ENCODE assay signal across 28 mouse cellular contexts in the genomic region with DNA sequence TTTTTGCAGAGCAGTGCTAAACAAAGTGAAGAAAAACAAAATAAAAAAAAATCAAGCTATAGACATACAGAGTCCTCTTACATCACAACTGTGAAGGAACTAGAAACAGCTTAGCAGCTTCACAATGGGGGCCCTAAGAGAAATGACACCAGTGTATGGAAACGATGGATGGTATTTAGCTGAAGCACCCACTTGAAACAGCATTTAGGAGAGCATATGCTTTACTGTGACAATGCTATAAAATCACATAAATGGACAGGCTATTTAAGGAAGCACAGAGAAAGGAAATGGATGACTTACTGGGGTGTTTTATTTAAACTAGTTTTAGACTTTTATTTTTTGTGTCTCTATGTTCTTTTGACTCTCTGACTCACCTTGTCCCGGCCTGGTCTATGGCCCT. TPM values are rescaled to one million over a fixed set of nuclear protein-coding genes. Genes with fewer than 3 reads are reported as not detected.
"Had no signal": no experiment of that assay in that cellular context is flagged by ENCODE, and none has a peak within 500 bp of the region (broad histone marks: within the 10 kb centered on the region; RNA-seq: fewer than 3 reads in every experiment).

No protein-coding gene starts in this region.

- H3K4me1 ChIP-seq: heart, embryonic 10.5 days; hindbrain, embryonic 10.5 days; hindbrain, embryonic 12.5 days; intestine, embryonic 15.5 days; liver, embryonic 13.5 days; liver, embryonic 15.5 days had no signal

- H3K4me2 ChIP-seq: heart, embryonic 12.5 days; hindbrain, embryonic 12.5 days; hindbrain, embryonic 14.5 days; intestine, embryonic 15.5 days; limb, embryonic 12.5 days; liver, embryonic 11.5 days; liver, embryonic 13.5 days; liver, embryonic 15.5 days had no signal

- DNase-seq: gastrocnemius, postnatal 10 days; gastrocnemius, postnatal 25 days; heart, adult 18-20 months; heart, postnatal 10 days; heart, postnatal 4 days; kidney, adult 18-20 months; kidney, adult 8-10 months; kidney, postnatal 10 days; kidney, postnatal 25 days; kidney, postnatal 4 days; liver; liver, embryonic 13.5 days had no signal

- H3K27me3 ChIP-seq: heart, embryonic 12.5 days; hindbrain, embryonic 12.5 days; intestine, embryonic 15.5 days; limb, embryonic 12.5 days; liver, embryonic 13.5 days; liver, embryonic 15.5 days had no signal

- H3K9me3 ChIP-seq: heart, embryonic 10.5 days; heart, embryonic 12.5 days; hindbrain, embryonic 10.5 days; hindbrain, embryonic 12.5 days; intestine, embryonic 15.5 days; limb, embryonic 10.5 days; limb, embryonic 12.5 days; liver, embryonic 13.5 days; liver, embryonic 15.5 days had no signal

- H3K27ac ChIP-seq: heart, embryonic 10.5 days; hindbrain, embryonic 10.5 days; hindbrain, embryonic 12.5 days; hindbrain, embryonic 14.5 days; intestine, embryonic 15.5 days; layer of hippocampus, adult 2 months; limb, embryonic 10.5 days; limb, embryonic 12.5 days; liver, embryonic 13.5 days; liver, embryonic 15.5 days had no signal

- H3K9ac ChIP-seq: heart, embryonic 12.5 days; hindbrain, embryonic 12.5 days; hindbrain, embryonic 14.5 days; intestine, embryonic 15.5 days; limb, embryonic 12.5 days; liver, embryonic 13.5 days; liver, embryonic 15.5 days had no signal

- H3K36me3 ChIP-seq: heart, embryonic 10.5 days; heart, embryonic 12.5 days; hindbrain, embryonic 10.5 days; hindbrain, embryonic 12.5 days; intestine, embryonic 15.5 days; limb, embryonic 10.5 days; limb, embryonic 12.5 days; liver, embryonic 13.5 days; liver, embryonic 15.5 days had no signal

- H3K4me3 ChIP-seq: heart, embryonic 10.5 days; heart, embryonic 12.5 days; hindbrain, embryonic 10.5 days; hindbrain, embryonic 12.5 days; intestine, embryonic 15.5 days; layer of hippocampus, adult 2 months; limb, embryonic 10.5 days; limb, embryonic 12.5 days; liver, embryonic 13.5 days; liver, embryonic 15.5 days had no signal

- ATAC-seq: hindbrain, embryonic 16.5 days; inflammation-experienced regulatory T-cells, adult 6 months; intestine, embryonic 15.5 days; intestine, postnatal 0 days had no signal

RNA-seq across cellular contexts. Expression of a gene that starts 25.8 kb away (rescaled TPM):
- total RNA-seq: heart, adult 18-20 months; heart, adult 8-10 months; heart, postnatal 25 days had no signal
